Mouse (Mus musculus): ENCODE results near the gene Erbb3. TPM values are rescaled to one million over a fixed set of nuclear protein-coding genes. Genes with fewer than 3 reads are reported as not detected.
"Not testable (repeated sequence)": the region's sequence is repeated elsewhere in the genome, so short reads cannot be mapped to it uniquely, and the experiment has no call there.

The Erbb3 gene
- total RNA-seq (2021): 1 to 10 TPM; 6.8 to 7.8 TPM
- long read RNA-seq, experiment 1, partial matches to known transcripts: 4 of 4 reads
- long read RNA-seq, experiment 1, other reads (novel, unspliced or antisense): 0 of 4 reads
- long read RNA-seq, experiment 2, partial matches to known transcripts: 6 of 7 reads
- long read RNA-seq, experiment 2, other reads (novel, unspliced or antisense): 1 of 7 reads

- DNase-seq: peak; percentile 33 to 39
These were observed at the start of gene Erbb3 for GRCm38 (mm10) chr10:128589464-128590192. Erbb3 (minus strand) TSS chr10:128589652.

GRCm38 (mm10) chr10:128637011-128637410 lies 47.6 kb upstream of the Erbb3 start:
- no peak for DNase-seq
- intact Hi-C loops (cut with DNase I): no loop called here

More at GRCm38 (mm10) chr10:128589464-128590192, at the start of gene Erbb3:
- intact Hi-C loops (cut with DNase I): no loop called here

DNA sequence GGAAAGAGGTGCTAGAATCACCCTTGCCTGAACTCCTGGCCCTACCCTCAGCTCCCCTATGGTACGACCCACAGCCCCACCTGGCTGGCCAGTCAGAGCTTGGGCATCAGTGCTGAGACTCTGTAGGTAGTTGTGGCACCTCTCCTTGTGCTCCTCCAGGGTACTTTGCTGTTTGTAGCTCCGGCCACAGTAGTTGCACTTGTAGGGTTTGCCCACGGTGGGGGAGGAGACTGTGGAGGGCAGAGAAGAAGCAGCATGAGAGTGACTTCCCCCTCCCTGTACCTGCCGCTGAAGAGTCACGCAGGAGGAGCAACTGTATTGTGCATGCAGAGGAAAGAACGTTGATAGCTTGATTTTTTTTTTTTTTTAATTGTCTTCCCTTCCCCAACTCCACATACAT lies 47.1 kb upstream of the Erbb3 start:
- intact Hi-C loops (cut with DNase I): no loop called here
- DNase-seq: no peak

GRCm38 (mm10) chr10:128635697-128636096 lies 46.2 kb upstream of the Erbb3 start:
- DNase-seq: no peak
- intact Hi-C loops (cut with DNase I): no loop called here

DNA sequence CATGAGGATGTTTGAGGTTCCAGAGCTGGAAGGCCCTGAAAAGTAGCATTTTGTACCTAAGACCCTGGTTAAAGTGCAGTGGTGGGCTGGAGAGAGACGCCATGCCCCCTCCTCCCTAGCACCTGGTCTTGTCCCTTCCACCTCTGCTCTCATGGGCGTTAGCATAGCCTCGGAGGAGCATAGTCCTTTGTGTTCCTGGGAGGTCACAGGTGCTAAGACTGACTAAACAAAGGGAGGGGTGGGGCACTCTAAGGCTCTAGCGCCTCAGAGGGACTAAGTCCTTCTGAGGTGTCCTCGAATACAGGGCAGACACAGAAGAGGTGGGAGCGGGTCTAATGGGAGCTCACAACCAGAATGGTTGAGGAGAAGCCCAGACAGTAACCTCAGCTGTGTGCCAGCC lies 42.1 kb upstream of the Erbb3 start:
- intact Hi-C loops (cut with DNase I): no loop called here

DNA sequence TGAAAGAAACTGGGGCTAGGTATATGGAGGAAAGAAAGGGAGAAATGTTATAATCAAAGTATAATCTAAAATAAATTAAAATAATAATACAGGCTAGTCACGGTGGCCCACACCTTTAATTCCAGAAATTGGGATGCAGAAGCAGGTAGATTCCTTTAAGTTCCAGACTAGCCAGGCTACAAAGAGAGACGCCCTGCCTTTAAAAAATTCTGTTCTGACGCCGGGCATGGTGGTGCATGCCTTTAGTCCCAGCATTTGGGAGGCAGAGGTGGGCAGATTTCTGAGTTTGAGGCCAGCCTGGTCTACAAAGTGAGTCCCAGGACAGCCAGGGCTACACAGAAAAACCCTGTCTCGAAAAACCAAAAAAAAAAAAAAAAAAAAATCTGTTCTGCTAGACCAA lies 40.9 kb upstream of the Erbb3 start:
- intact Hi-C loops (cut with DNase I); DNase-seq: not testable (repeated sequence)

More for the DNA sequence above, 42.1 kb upstream of the Erbb3 start:
- DNase-seq: no peak

DNA sequence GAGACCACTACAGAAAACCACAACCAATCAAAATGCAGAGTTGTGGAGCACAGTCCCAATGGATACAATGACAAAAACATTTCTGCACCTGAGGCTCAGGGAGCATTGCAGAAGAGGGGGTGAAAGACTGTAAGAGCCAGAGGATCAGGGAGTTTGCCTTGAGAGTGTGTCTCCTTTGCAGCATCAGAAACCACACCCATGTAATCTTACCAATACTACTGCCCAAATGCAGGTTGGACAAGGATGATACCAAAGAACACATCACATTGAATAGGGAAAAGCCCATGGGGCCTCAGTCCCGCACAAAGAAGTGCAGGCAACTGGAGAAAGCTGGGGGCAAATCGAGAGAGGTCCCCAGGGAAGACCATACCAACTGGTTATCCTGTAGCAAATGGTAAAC lies 40.3 kb upstream of the Erbb3 start:
- intact Hi-C loops (cut with DNase I): no loop called here
- DNase-seq: no peak

GRCm38 (mm10) chr10:128627398-128628317 lies 38.2 kb upstream of the Erbb3 start:
- intact Hi-C loops (cut with DNase I): no loop called here
- no peak for DNase-seq

DNA sequence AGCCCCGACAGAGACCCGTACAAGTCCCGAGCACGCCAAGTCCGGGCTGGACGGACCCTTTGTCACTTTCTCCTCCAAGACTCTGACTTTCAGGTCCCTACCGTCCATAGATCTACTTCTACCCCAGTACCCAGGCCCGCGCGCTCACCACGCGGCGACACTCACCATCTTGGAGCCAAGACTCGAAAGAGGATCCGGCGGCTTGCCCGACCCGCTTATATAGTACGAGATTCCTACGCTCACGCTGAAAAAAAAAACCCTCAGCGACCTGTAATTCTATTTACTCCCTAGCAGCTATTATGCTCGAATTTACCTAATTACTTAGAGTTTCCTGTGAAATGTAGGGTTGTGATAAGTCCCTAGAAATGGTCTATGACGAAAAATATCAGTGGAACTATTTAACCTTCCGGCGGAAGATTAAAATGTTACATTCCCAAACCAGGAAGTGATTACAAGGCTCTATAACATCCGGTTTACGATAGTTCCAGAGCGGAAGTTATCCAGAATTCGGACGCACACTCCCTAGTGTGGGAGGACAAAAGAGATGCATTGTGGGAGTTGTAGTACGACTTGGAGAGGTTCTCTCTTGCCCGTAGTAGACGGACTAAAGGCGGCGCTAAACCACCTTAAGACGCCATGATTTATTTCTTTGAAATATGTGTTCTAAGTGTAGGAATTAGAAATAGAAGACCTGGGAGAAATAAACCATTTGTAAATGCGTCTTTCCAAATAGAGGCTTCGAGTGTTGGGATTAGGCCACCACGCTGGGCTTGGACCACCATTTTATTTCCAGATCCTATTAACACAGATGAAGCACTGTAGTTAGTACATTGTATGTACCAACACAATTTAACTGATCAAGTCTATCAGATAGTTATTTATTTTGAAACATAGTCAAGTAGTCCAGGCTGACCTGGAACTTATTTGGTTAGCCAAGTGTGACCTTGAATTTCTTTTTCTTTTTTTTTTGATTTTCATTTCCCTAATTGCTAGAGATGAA lies 37.2 kb upstream of the Erbb3 start, which contains the start of gene Rps26:
Rps26 (minus strand) TSS at position 437 of the 1,000 bp plus-strand sequence.
- intact Hi-C loops (cut with DNase I): loop anchor here (1.0 kb wide), 1 partner anchor 47 kb away; no protein-coding TSS in a partner anchor
- peak; percentile 82 to 88 for DNase-seq

GRCm38 (mm10) chr10:128625287-128625894 lies 35.9 kb upstream of the Erbb3 start:
- DNase-seq: no peak
- intact Hi-C loops (cut with DNase I): no loop called here

DNA sequence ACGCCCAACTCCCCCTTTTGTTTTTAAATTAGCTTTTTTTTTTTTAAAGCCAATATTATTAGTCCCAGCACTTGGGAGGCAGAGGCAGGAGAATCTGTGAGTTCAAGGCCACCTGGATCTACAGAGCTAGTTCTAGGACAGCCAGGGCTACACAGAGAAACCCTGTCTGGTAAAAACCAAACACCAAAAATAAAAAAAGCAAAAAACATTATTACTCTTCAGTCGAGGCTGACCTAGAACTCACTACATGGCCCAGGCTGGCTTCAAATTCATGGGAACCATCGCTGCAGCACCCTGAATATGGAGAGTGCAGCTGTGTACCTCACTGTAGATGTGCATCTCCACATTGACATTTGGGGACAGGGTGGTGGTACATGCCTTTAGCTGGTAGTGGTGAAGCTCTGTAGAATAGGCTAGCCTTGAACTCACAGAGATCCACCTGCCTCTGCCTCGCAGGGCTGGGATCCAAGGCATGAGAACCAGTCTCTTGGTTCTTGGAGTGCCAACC lies 33.7 kb upstream of the Erbb3 start:
- intact Hi-C loops (cut with DNase I); DNase-seq: not testable (repeated sequence)

DNA sequence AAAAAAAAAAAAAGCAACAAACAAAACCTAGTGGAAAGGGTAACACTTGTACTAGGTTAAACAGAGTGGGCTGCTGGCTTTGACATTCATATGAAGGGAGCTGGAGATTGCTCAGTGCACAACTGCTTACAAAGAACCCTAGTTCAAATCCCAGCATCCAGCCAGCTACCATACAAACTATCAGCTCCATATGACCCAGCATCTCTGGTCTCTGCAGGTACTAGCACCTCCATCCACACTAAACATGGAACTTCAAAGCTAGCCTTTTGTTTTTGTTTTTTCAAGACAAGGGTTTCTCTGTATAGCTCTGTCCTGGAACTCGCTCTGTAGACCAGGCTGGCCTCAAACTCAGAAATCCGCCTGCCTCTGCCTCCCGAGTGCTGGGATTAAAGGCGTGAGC lies 33.2 kb upstream of the Erbb3 start:
- no peak for DNase-seq
- intact Hi-C loops (cut with DNase I): no loop called here

DNA sequence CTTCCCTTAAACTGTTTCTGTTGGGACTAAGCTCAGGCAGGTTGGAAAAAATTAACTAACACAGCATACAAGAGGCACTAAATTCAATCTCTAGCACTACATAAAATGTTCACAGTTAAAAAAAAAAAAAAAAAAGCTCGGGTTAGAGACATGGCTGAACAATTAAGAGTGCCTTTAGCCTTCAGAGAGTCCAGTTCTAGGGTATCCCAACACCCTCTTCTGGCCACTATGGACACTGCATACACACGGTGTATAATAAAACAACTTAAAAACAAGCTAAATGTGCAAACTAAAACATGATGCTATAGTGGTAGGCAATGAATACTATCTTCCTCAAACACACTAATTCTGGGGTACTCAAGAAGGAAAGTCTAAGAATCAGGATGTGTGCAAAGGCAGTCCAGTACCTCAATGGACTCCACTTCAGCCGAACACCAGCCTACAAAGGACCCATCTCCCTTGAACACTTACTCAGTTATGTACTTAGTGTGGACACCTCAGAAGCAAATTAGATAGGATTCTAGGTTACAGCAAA lies 32.6 kb upstream of the Erbb3 start:
- intact Hi-C loops (cut with DNase I): no loop called here
- no peak for DNase-seq

- DNase-seq: no peak
- intact Hi-C loops (cut with DNase I): no loop called here
These were observed 30.8 kb upstream of the Erbb3 start for GRCm38 (mm10) chr10:128620241-128620640.

DNA sequence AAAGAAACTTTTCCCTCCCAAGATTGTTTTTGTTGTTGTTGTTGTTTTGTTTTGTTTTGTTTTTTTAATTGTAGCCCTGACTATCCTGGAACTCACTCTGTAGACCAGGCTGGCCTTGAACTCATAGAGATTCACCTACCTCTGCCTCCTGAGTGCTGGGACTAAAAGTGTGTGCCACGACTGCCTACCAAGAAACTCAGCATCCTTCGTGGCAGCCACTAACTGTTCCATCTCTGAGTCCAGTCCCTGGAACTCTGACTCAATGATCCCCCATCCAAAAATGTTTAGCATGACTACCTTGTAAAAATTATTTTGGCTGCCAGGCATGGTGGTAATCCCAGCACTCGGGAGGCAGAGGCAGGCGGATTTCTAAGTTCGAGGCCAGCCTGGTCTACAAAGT lies 29.7 kb upstream of the Erbb3 start:
- DNase-seq; intact Hi-C loops (cut with DNase I): not testable (repeated sequence)

DNA sequence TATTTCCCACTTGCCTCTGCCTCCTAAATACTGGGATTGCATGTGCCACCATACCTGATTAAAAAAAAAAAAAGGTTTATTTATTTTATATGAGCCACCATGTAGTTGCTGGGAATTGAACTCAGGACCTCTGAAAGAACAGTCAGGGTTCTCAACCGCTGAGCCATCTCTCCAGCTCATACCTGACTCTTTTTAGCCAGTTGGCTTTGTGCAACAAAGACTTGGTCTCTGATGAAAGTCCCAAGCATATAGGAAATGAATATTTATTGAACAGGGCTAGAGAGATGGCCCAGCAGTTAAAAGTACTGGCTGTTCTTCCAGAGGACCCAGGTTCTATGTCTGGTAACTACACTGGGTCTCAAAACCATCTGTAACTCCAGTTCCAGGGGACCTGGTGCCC lies 29.1 kb upstream of the Erbb3 start:
- intact Hi-C loops (cut with DNase I): no loop called here
- DNase-seq: no peak

- DNase-seq; intact Hi-C loops (cut with DNase I): not testable (repeated sequence)
These were observed 26.5 kb upstream of the Erbb3 start for GRCm38 (mm10) chr10:128615798-128616448.

DNA sequence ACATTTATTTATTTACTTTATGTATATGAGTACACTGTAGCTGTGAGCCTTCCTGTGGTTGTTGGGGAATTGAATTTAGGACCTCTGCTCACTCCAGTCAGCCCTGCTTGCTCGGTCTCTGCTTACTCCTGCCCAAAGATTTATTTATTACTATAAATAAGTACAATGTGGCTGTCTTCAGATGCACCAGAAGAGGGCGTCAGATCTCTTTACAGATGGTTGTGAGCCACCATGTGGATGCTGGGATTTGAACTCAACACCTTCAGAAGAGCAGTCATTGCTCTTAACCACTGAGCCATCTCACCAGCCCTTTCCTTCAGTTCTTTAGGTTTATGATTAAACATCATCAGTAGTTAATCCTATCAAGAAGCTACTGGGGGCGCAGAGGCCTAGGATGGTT lies 25.5 kb upstream of the Erbb3 start:
- intact Hi-C loops (cut with DNase I): loop anchor here (5.0 kb wide), 2 partner anchors 48 to 68 kb away; partner anchors contain the start of genes Pa2g4, Rpl41 and Zc3h10
- DNase-seq: no peak

All from heart, postnatal 14 days (tissue).